ENCODE assay signal across 11 mouse cellular contexts in the genomic region with DNA sequence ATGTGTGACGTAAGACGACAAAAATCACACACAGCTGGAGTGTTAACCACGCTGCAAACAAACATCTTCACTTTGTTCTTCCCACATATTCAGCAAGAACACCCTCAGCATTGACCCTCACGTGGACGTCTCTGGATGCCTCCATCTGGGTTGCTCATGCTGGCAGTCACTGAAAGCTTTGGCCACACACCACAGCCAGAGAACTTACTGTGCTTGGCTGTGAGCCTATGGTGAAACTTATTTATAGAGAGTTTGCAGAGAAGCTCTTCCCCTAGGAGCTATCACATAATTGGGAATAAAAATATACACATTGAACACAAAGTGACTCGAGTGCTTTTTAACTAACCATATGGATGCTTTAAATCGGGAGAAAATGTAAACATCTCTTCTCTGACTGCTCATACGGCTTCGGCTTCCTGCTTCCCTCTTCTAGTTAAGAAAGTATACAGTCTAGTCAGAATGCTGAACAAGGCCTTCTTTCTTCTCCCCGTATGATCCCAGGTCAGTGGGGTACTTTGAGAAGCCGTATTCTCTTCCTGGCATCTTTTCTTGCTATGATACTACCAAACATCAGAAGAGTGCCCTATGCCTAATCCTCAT.
A peak's percentile ranks its signal among the peaks of the same experiment; 100 is the strongest.
DNase-seq lines count a peak whose midpoint lies in the region; ATAC-seq lines count a peak whose summit lies in the region.
"Had no signal": no experiment of that assay in that cellular context is flagged by ENCODE, and none has a peak within 500 bp of the region (broad histone marks: within the 10 kb centered on the region; RNA-seq: fewer than 3 reads in every experiment).

No protein-coding gene starts in this region.

- H3K36me3 ChIP-seq in heart, embryonic 16.5 days (ENCODE audit: control insufficient read depth, insufficient read depth), result no peaks in the 10 kb centered on the region
- no peaks in the 10 kb centered on the region for H3K36me3 ChIP-seq in lung, embryonic 16.5 days (ENCODE audit: control insufficient read depth, insufficient read depth, low read length)
- H3K36me3 ChIP-seq: limb, embryonic 12.5 days; midbrain, embryonic 15.5 days had no signal

- 58% methylated on average over 11 of the region's 11 CpGs for WGBS in heart, embryonic 16.5 days
- WGBS in lung, embryonic 16.5 days, result 24% methylated on average over 11 of the region's 11 CpGs

- no peak overlapping the region for H3K27ac ChIP-seq in heart, embryonic 16.5 days (ENCODE audit: low read length)
- H3K27ac ChIP-seq in lung, embryonic 16.5 days (ENCODE audit: low read length), result peak overlapping the region; percentile 90
- H3K27ac ChIP-seq: limb, embryonic 12.5 days; midbrain, embryonic 15.5 days had no signal

- H3K27me3 ChIP-seq in heart, embryonic 16.5 days (ENCODE audit: control insufficient read depth, insufficient read depth, low read length), result no peaks in the 10 kb centered on the region
- no peaks in the 10 kb centered on the region for H3K27me3 ChIP-seq in lung, embryonic 16.5 days (ENCODE audit: control insufficient read depth, insufficient read depth, low read depth, low read length)
- H3K27me3 ChIP-seq: limb, embryonic 12.5 days; midbrain, embryonic 15.5 days had no signal

- ATAC-seq in heart, embryonic 16.5 days (replicated peaks; ENCODE audit: extremely low read depth, insufficient read depth, low FRiP score), result peak; percentile 58; the same call in 1 of the 2 replicates
- ATAC-seq in lung, embryonic 16.5 days (ENCODE audit: low read depth), result peak; percentile 99
- no peak for ATAC-seq in CD4-positive, CD25-positive, alpha-beta regulatory T cell, adult 4 months
- ATAC-seq: midbrain, embryonic 15.5 days had no signal

- no peak overlapping the region for H3K4me2 ChIP-seq in heart, embryonic 16.5 days (ENCODE audit: low read depth, low read length)
- H3K4me2 ChIP-seq in lung, embryonic 16.5 days (ENCODE audit: low read depth, low read length), result no peak overlapping the region
- H3K4me2 ChIP-seq: limb, embryonic 12.5 days; midbrain, embryonic 15.5 days had no signal

- H3K9ac ChIP-seq in heart, embryonic 16.5 days (ENCODE audit: low read length), result no peak overlapping the region
- no peak overlapping the region for H3K9ac ChIP-seq in lung, embryonic 16.5 days (ENCODE audit: low read length)
- H3K9ac ChIP-seq: limb, embryonic 12.5 days; midbrain, embryonic 15.5 days had no signal

- H3K9me3 ChIP-seq in heart, embryonic 16.5 days (replicated peaks; ENCODE audit: control insufficient read depth, low read length), result no peaks in the 10 kb centered on the region
- no peaks in the 10 kb centered on the region for H3K9me3 ChIP-seq in lung, embryonic 16.5 days (ENCODE audit: control insufficient read depth, low read length)
- H3K9me3 ChIP-seq: limb, embryonic 12.5 days; midbrain, embryonic 15.5 days had no signal

- H3K4me1 ChIP-seq in heart, embryonic 16.5 days (ENCODE audit: control insufficient read depth, insufficient read depth, low read length), result 0 out of 2 replicates have a peak, but pooled peaks cover 2% of the 10 kb centered on the region
- H3K4me1 ChIP-seq in lung, embryonic 16.5 days (replicated peaks; ENCODE audit: control insufficient read depth, insufficient read depth, low read length), result 0 out of 2 replicates have a peak, but pooled peaks cover 2% of the 10 kb centered on the region

- no peak overlapping the region for H3K4me3 ChIP-seq in heart, embryonic 16.5 days (ENCODE audit: low read length)
- H3K4me3 ChIP-seq in lung, embryonic 16.5 days (ENCODE audit: low read length), result no peak overlapping the region
- H3K4me3 ChIP-seq: limb, embryonic 12.5 days; midbrain, embryonic 15.5 days had no signal

- peak; percentile 72 for DNase-seq in gastrocnemius, adult 18-20 months (ENCODE audit: low spot score)
- no peak for DNase-seq in gastrocnemius, postnatal 10 days
- DNase-seq in adipocyte (ENCODE audit: low spot score), result peak; percentile 9
- DNase-seq in cerebellum, adult 11 months, result no peak
- DNase-seq in thymus, postnatal 10 days (ENCODE audit: low spot score in 2 of 2), result no peak
- DNase-seq: cerebellum, adult 11-12 months had no signal

Comparison
In these comparisons a context has a peak if more than half of its experiments do, and no peak if none do; other contexts are left out.
1. DNase-seq: peak in gastrocnemius, adult 18-20 months (single experiment) and adipocyte (single experiment); none in gastrocnemius, postnatal 10 days (single experiment), cerebellum, adult 11 months (single experiment) and thymus, postnatal 10 days (0 of 2).